In genomic region chr1:84278359-84279255, GRCm38 (mm10) we compare ENCODE assay signal across 12 mouse cellular contexts.
"Had no signal": no experiment of that assay in that cellular context is flagged by ENCODE, and none has a peak within 500 bp of the region (broad histone marks: within the 10 kb centered on the region; RNA-seq: fewer than 3 reads in every experiment).

No protein-coding gene starts in this region.

- H3K27ac ChIP-seq: limb, embryonic 12.5 days; neural tube, embryonic 12.5 days had no signal

- DNase-seq: kidney, adult 8-10 months; kidney, postnatal 36 days; layer of hippocampus, adult 9-11 months; layer of hippocampus, postnatal 36 days; lung, adult 18-20 months; midbrain, embryonic 14.5 days; right cerebral cortex, postnatal 4 days; spleen, adult 18-20 months; thymus, adult 18-20 months; thymus, postnatal 14 days had no signal

- H3K27me3 ChIP-seq: neural tube, embryonic 12.5 days had no signal

- H3K36me3 ChIP-seq: limb, embryonic 12.5 days; neural tube, embryonic 12.5 days had no signal

- H3K9ac ChIP-seq: limb, embryonic 12.5 days; neural tube, embryonic 12.5 days had no signal

- H3K4me2 ChIP-seq: limb, embryonic 12.5 days; neural tube, embryonic 12.5 days had no signal

- H3K4me3 ChIP-seq: limb, embryonic 12.5 days; neural tube, embryonic 12.5 days had no signal

- H3K9me3 ChIP-seq: limb, embryonic 12.5 days; neural tube, embryonic 12.5 days had no signal
